In genomic region chr6:58596294-58596653, GRCm38 (mm10) we compare ENCODE assay signal across 8 mouse cellular contexts. TPM values are rescaled to one million over a fixed set of nuclear protein-coding genes. Genes with fewer than 3 reads are reported as not detected.
DNase-seq lines count a peak whose midpoint lies in the region; ATAC-seq and TF ChIP-seq lines count a peak whose summit lies in the region.

No protein-coding gene starts in this region.

- no peaks in the 10 kb centered on the region for H3K9me3 ChIP-seq in intestine, postnatal 0 days (ENCODE audit: control insufficient read depth)
- H3K9me3 ChIP-seq in liver, embryonic 15.5 days (replicated peaks), result no peaks in the 10 kb centered on the region
- peaks cover 2% of the 10 kb centered on the region; the same call in 1 of the 2 replicates for H3K9me3 ChIP-seq in neural tube, embryonic 13.5 days

- H3K36me3 ChIP-seq in intestine, postnatal 0 days (ENCODE audit: control insufficient read depth, insufficient read depth), result no peaks in the 10 kb centered on the region
- H3K36me3 ChIP-seq in liver, embryonic 15.5 days (replicated peaks), result no peaks in the 10 kb centered on the region
- H3K36me3 ChIP-seq in neural tube, embryonic 13.5 days, result no peaks in the 10 kb centered on the region

- H3K4me2 ChIP-seq in intestine, postnatal 0 days (replicated peaks; ENCODE audit: low read depth), result peak overlapping the region; percentile 50
- H3K4me2 ChIP-seq in liver, embryonic 15.5 days, result peak overlapping the region; percentile 53
- H3K4me2 ChIP-seq in neural tube, embryonic 13.5 days, result peak overlapping the region; percentile 49

- no peak for TF ChIP-seq CTCF in lung, adult 2 months (IDR thresholded peaks at IDR 0.05; ENCODE audit: insufficient read depth, low read length)
- no peak for TF ChIP-seq CTCF in intestine, postnatal 0 days (IDR thresholded peaks at IDR 0.05; ENCODE audit: low read depth)

- ATAC-seq in granulocyte monocyte progenitor cell, adult 5-6 weeks (replicated peaks; ENCODE audit: poor library complexity, severe bottlenecking), result peak; percentile 75
- no peak for ATAC-seq in intestine, postnatal 0 days
- peak; percentile 68 for ATAC-seq in liver, embryonic 15.5 days (ENCODE audit: insufficient read depth)
- ATAC-seq in neural tube, embryonic 13.5 days (ENCODE audit: low read depth), result peak; percentile 80

- no peak for TF ChIP-seq POLR2A in lung, adult 2 months (IDR thresholded peaks at IDR 0.05; ENCODE audit: borderline replicate concordance, extremely low read depth, low read depth, low read length)

- peak overlapping the region; percentile 10 for H3K27ac ChIP-seq in intestine, postnatal 0 days (ENCODE audit: low read depth, low read length)
- peak overlapping the region; percentile 45 for H3K27ac ChIP-seq in liver, embryonic 15.5 days (replicated peaks)
- peak overlapping the region; percentile 11 for H3K27ac ChIP-seq in neural tube, embryonic 13.5 days (replicated peaks)

- peak overlapping the region; percentile 70 for H3K4me3 ChIP-seq in lung, adult 2 months (replicated peaks; ENCODE audit: extremely low read depth, low read depth, low read length)
- peak overlapping the region; percentile 20 for H3K4me3 ChIP-seq in intestine, postnatal 0 days (ENCODE audit: low read depth, low read length)
- peak overlapping the region; percentile 27 for H3K4me3 ChIP-seq in liver, embryonic 15.5 days (replicated peaks)
- peak overlapping the region; percentile 33 for H3K4me3 ChIP-seq in neural tube, embryonic 13.5 days

- peak; percentile 22 for DNase-seq in lung, adult 2 months
- no peak for DNase-seq in lung, postnatal 25 days (ENCODE audit: low spot score)
- DNase-seq in brain, embryonic 18.5 days (ENCODE audit: low read depth, low spot score), result peak; percentile 18
- DNase-seq in urinary bladder, postnatal 4 days (ENCODE audit: low spot score in 2 of 2), result no peak

- 13% methylated on average over 16 of the region's 16 CpGs for WGBS in lung, adult 2 months
- WGBS in intestine, postnatal 0 days, result 17% methylated on average over 16 of the region's 16 CpGs
- WGBS in liver, embryonic 15.5 days (ENCODE audit: insufficient replicate concordance), result 11% methylated on average over 16 of the region's 16 CpGs
- 17% methylated on average over 16 of the region's 16 CpGs for WGBS in neural tube, embryonic 13.5 days

- H3K9ac ChIP-seq in intestine, postnatal 0 days (ENCODE audit: low read depth, low read length), result no peak overlapping the region
- no peak overlapping the region for H3K9ac ChIP-seq in liver, embryonic 15.5 days
- peak overlapping the region; percentile 49 for H3K9ac ChIP-seq in neural tube, embryonic 13.5 days

- no peaks in the 10 kb centered on the region for H3K27me3 ChIP-seq in intestine, postnatal 0 days (replicated peaks; ENCODE audit: control insufficient read depth, insufficient read depth, low read length)
- H3K27me3 ChIP-seq in liver, embryonic 15.5 days, result no peaks in the 10 kb centered on the region
- no peaks in the 10 kb centered on the region for H3K27me3 ChIP-seq in neural tube, embryonic 13.5 days

- no peaks in the 10 kb centered on the region for H3K4me1 ChIP-seq in lung, adult 2 months (ENCODE audit: control insufficient read depth, insufficient read depth, low read length)
- no peaks in the 10 kb centered on the region for H3K4me1 ChIP-seq in intestine, postnatal 0 days (replicated peaks; ENCODE audit: control insufficient read depth, insufficient read depth, low read length)
- 0 out of 2 replicates have a peak, but pooled peaks cover 6% of the 10 kb centered on the region for H3K4me1 ChIP-seq in liver, embryonic 15.5 days (replicated peaks)
- H3K4me1 ChIP-seq in neural tube, embryonic 13.5 days (replicated peaks), result peaks cover 22% of the 10 kb centered on the region

RNA-seq across cellular contexts. Expression of gene Abcg2, which starts 12.0 kb away (rescaled TPM):
- 6.5 and 10.9 TPM in 2 replicates for polyA plus RNA-seq in lung, adult 2 months (2012; rRNA removed)
- total RNA-seq in granulocyte monocyte progenitor cell, adult 5-6 weeks (2014; fragmentation: Nextera tagmentation), result 11.5 and 26.9 TPM in 2 replicates
- 59.2 and 67.7 TPM in 2 replicates for total RNA-seq in granulocyte monocyte progenitor cell, adult 5-6 weeks (2017)
- polyA plus RNA-seq in intestine, postnatal 0 days (2015; fragmentation: Nextera tagmentation; extraction: Ambion mirVana), result 143 and 158 TPM in 2 replicates
- 184 and 187 TPM in 2 replicates for polyA plus RNA-seq in liver, embryonic 15.5 days (2015; fragmentation: Nextera tagmentation; extraction: Ambion mirVana)
- 41.7 and 44.4 TPM in 2 replicates for polyA plus RNA-seq in neural tube, embryonic 13.5 days (2015; fragmentation: Nextera tagmentation; extraction: Ambion mirVana)

Comparison
In these comparisons a context has a peak if more than half of its experiments do, and no peak if none do; other contexts are left out.
1. DNase-seq: peak in lung, adult 2 months (single experiment) and brain, embryonic 18.5 days (single experiment); none in lung, postnatal 25 days (single experiment) and urinary bladder, postnatal 4 days (0 of 2).
2. H3K4me3 ChIP-seq: peak in every context shown above with its lines; median percentile 70 in lung, adult 2 months; 33 in neural tube, embryonic 13.5 days; 27 in liver, embryonic 15.5 days; 20 in intestine, postnatal 0 days.
3. Peak in every context shown above with its lines, with median percentiles within 50 percentile points of each other: H3K27ac ChIP-seq and H3K4me2 ChIP-seq.